Mouse (Mus musculus): Measurements from ENCODE around the gene Gm10283.
"Not testable (repeated sequence)": the region's sequence is repeated elsewhere in the genome, so short reads cannot be mapped to it uniquely, and the experiment has no call there.

The Gm10283 gene

GRCm38 (mm10) chr8:60503098-60503497, at the start of gene Gm10283:
Gm10283 (minus strand) TSS chr8:60503198.
- DNase-seq (ENCODE audit: low spot score), result no peak

GRCm38 (mm10) chr8:60534945-60535344, 31.9 kb upstream of the Gm10283 start:
- no peak for DNase-seq (ENCODE audit: low spot score)

DNA sequence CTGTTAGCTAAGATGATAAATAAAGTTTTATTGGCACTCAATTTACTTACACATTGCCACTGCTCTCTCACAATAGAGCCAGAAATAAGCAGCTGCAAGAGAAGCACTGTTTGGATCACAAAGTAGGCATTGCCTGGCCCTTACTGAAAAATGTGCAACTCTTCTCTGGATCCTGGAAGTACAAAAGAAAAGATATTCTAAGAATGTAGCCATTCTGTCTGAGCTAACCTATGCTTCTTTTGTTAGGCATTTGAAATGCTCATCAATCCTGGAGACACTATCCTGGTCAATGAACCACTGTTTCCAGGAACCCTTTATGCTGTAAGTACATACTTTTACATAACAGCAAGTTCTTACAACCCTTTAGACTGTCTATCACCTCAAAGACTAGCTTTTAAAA, 15.3 kb upstream of the Gm10283 start:
- DNase-seq (ENCODE audit: low spot score), result no peak

DNA sequence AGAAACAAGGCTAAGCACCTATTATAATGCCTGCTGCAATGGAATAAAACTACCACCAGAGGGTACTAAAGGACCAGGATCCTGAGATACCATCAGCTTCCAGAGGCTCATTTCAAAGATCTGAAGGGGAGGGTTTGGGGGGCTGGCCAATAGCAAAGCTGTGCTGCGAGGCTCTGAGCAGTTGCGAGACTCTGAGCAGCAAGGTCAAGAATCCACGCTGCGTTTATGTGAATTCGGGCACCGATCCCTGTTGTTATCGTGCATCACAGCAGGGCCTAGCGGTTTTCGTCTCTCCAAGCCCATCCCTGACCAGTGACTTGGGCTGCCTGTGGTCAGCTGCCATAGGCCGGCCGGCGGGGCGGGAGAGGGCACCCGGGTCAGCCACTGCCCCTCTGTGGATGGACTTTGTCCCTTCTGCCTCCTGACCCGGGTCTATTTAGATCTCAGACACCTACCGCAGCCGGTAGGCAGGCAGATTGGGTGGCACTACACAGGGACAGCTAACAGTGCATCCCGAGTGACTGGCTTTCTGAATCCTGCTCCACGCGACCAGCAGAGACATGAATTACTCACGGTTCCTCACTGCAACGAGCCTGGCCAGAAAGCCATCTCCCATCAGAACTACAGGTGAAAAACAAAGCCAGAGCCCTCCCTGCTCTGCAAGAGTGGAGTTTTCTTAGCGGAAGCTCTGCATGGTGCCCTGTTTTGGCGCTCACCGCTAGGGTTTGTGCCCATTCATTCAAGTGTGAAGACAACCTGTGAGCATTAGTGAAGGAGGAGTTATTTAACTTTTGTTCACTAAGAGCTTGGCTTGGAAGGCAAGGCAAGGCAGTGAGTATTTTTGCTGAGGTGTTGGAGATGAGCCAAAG, 2.9 kb upstream of the Gm10283 start, which contains the start of gene Aadat:
Gene Aadat (plus strand): TSS at position 280 of the 869 bp plus-strand sequence.
- peak; percentile 76 for DNase-seq (ENCODE audit: low spot score)

DNA sequence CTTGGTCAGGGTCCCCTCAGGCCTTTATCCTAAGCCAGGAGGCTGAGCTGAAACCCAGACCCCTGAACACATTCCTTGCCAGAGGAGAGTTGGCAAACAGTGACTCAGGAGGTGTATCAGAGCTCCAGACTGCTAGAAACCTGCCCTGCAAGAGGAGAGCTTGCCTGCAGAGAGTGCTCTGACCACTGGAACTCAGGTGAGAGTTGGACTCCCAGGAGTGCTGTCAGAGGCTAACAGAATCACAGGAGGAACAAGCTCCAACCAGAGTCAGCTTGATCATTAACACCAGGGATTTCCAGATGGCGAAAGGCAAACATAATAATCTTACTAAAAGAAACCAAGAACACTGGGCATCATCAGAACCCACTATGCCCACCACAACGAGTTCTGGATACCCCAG, 8.0 kb downstream of the Gm10283 start:
- DNase-seq (ENCODE audit: low spot score), result not testable (repeated sequence)

- DNase-seq (ENCODE audit: low spot score), result no peak
Measured at GRCm38 (mm10) chr8:60494606-60495005, 8.4 kb downstream of the Gm10283 start.

GRCm38 (mm10) chr8:60492471-60492870, 10.5 kb downstream of the Gm10283 start:
- no peak for DNase-seq (ENCODE audit: low spot score)

GRCm38 (mm10) chr8:60491871-60492270, 11.1 kb downstream of the Gm10283 start:
- no peak for DNase-seq (ENCODE audit: low spot score)

GRCm38 (mm10) chr8:60490147-60490546, 12.9 kb downstream of the Gm10283 start:
- no peak for DNase-seq (ENCODE audit: low spot score)

DNA sequence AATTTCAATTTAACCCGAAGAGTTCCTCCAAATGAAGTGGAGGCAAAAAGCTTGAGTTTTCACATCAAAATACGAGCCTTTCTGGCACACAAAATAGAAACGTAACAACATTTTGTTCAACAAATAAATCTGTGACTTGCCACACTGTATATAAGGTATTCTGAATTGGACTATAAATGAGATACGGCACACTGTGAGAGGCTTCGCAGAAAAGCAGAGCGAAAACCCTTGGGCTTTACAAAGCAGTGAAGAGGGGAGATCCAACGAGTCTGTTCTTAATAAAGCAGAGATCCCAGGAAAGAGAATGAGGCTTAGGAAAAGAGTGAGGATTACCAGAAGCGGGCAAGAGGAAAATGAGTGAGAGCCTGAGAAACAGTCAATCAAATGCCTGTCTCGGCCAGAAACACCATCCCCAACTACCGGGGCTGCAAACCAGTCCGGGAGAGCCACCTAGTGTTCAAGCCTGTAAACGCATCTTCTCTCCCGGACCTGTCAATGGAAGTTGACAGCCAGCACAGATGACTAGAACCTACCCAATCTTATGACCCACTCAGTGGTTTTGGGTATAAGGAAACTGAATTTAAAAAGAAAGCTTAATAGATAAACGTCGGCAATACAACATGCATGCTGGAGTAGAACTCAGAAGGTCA, 36.2 kb downstream of the Gm10283 start:
- peak; percentile 80 for DNase-seq (ENCODE audit: low spot score)

- no peak for DNase-seq (ENCODE audit: low spot score)
Measured at GRCm38 (mm10) chr8:60449296-60449695, 53.7 kb downstream of the Gm10283 start.

DNA sequence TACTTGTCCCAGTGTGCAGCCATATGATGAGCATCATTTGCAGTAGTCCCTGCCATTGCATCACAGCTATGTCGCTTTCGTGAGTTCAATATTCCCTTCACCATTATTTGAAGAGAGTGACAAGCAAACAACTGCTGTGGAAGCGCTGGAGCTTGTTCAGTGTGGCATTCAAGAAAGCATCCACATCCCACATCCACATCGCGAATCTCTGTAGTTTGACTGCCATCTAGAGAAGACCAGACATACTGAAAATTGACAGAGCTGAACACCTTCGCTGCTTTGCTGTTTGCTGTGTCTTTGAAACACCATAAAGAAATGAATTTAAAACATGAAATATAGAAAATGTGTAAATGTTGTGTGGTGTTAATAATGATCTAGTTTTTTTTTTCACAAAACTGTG, 58.0 kb downstream of the Gm10283 start:
- DNase-seq (ENCODE audit: low spot score), result peak; percentile 28

- DNase-seq (ENCODE audit: low spot score), result no peak
Measured at GRCm38 (mm10) chr8:60438557-60438956, 64.4 kb downstream of the Gm10283 start.

- no peak for DNase-seq (ENCODE audit: low spot score)
Measured at GRCm38 (mm10) chr8:60436872-60437271, 66.1 kb downstream of the Gm10283 start.

DNA sequence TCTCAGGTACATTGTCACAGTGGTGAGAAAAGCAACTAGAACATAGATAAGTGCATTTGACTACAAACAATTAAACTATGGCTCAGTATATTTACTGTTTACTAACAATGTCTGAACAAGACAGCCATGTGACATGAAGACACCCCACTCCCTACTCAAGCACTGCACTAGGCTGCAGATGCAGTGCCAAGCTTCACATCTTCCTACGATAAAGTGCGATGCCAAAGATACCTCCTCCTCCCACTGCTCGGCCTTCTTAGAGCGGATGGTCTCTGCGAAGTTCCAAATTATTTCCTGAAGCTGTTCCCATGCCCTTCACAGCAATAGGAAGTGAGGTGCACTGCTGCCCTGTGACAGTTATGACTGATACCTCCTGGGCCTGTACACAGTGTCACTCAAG, 70.3 kb downstream of the Gm10283 start:
- no peak for DNase-seq (ENCODE audit: low spot score)

- no peak for DNase-seq (ENCODE audit: low spot score)
Measured at GRCm38 (mm10) chr8:60406358-60406757, 96.6 kb downstream of the Gm10283 start.

DNA sequence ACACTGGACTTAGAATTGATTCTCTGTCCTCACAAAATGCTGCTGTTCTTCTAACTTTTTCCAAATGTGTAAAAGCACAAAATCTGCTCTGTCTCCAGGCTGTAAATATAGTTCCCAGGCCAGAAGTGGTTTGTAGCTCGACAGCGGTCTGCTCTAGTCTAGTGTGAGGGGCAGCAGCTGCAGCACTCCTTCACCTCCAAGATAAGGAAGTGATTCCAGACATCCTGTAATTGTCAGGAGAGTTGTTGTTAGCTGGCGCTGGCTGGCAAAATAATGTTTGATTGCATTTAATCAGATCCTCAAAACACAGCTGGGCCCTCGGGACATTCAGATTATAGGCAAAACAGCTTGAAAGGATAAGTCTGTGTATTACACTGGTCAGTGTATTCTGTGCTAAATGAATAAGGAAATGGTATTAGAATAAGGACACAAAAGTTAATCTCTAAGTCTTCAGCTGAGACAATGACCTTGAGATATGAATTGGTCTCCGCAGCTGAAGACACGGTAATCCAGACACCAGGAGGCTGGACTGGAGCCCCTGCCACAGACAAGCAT, 97.9 kb downstream of the Gm10283 start:
- DNase-seq (ENCODE audit: low spot score), result no peak

DNA sequence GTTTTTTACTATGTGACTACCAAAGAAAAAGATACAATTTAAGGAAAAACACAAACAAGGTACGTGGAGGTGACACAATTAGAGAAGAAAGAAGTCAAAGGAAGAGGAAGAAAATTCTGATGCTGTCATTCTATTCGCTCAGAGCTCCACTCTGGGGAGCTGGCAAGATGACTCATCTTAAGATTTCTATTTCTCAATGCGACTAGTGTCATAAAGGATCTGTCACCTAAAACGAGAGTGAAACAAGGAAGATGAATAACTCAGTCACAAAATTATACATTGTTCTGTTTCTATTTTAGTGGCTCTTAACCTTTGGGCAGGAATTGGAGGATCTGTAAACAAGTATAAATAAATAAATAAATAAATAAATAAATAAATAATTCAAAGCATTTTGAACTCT, 109.3 kb downstream of the Gm10283 start:
- DNase-seq (ENCODE audit: low spot score), result no peak

- no peak for DNase-seq (ENCODE audit: low spot score)
Measured at GRCm38 (mm10) chr8:60386589-60386988, 116.4 kb downstream of the Gm10283 start.
